Comparison of ENCODE assay signal across 20 mouse cellular contexts in the genomic region with DNA sequence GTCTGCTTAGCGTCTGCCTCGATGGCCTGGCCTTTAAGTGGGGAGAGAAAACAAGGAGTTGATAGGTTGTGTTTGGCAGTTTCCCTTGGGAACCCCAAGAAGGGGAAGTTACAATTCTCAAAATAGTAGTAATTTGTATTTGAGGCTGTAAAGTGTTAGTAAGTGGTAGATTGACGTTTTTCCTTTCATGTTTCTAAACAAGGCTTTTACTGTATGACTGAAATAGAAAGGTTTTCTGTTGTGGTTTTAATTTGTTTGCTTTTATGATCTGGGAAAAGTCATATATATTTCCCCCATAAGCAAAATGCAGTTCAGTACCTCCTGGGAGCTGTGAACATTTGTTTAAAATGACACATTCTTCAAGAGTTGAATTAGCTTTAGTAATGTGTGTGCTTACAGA.
DNase-seq lines count a peak whose midpoint lies in the region; ATAC-seq and TF ChIP-seq lines count a peak whose summit lies in the region.
"Had no signal": no experiment of that assay in that cellular context is flagged by ENCODE, and none has a peak within 500 bp of the region (broad histone marks: within the 10 kb centered on the region; RNA-seq: fewer than 3 reads in every experiment).

No protein-coding gene starts in this region.

- no peaks in the 10 kb centered on the region for H3K27me3 ChIP-seq in limb, embryonic 12.5 days
- H3K27me3 ChIP-seq in limb, embryonic 10.5 days (ENCODE audit: low read depth, poor library complexity, severe bottlenecking): no peaks in the 10 kb centered on the region
- H3K27me3 ChIP-seq in CH12.LX (replicated peaks): no peaks in the 10 kb centered on the region
- no peaks in the 10 kb centered on the region for H3K27me3 ChIP-seq in splenic B cell, adult 2 months (ENCODE audit: control insufficient read depth, insufficient read depth, low read length, poor library complexity, severe bottlenecking)
- no peaks in the 10 kb centered on the region for H3K27me3 ChIP-seq in hindbrain, embryonic 12.5 days
- H3K27me3 ChIP-seq: Patski had no signal

- TF ChIP-seq POLR2A in CH12.LX (IDR thresholded peaks at IDR 0.05; ENCODE audit: low read depth, low read length): no peak

- H3K79me2 ChIP-seq in CH12.LX (replicated peaks; ENCODE audit: control insufficient read depth, extremely low read depth, insufficient read depth, poor library complexity, severe bottlenecking): no peaks in the 10 kb centered on the region

- no peak for TF ChIP-seq RAD21 in CH12.LX (IDR thresholded peaks at IDR 0.05; ENCODE audit: low read depth, low read length)

- H3K4me1 ChIP-seq in limb, embryonic 12.5 days (replicated peaks): no peaks in the 10 kb centered on the region
- no peaks in the 10 kb centered on the region for H3K4me1 ChIP-seq in limb, embryonic 10.5 days
- H3K4me1 ChIP-seq in CH12.LX (ENCODE audit: control insufficient read depth in 1 of 2, insufficient read depth in 2 of 2): peaks cover 10 to 25% of the 10 kb centered on the region in 2 experiments
- H3K4me1 ChIP-seq in hindbrain, embryonic 12.5 days: no peaks in the 10 kb centered on the region

- TF ChIP-seq EP300 in CH12.LX (IDR thresholded peaks at IDR 0.05; ENCODE audit: low read length): peak; percentile 54; the same call in 1 of the 2 replicates

- H3K36me3 ChIP-seq in limb, embryonic 12.5 days: peaks cover 76% of the 10 kb centered on the region
- H3K36me3 ChIP-seq in limb, embryonic 10.5 days: peaks cover 86% of the 10 kb centered on the region
- peaks cover 37 to 62% of the 10 kb centered on the region in 2 experiments for H3K36me3 ChIP-seq in CH12.LX (replicated peaks in 1 of 2; ENCODE audit: control insufficient read depth in 1 of 2, insufficient read depth in 1 of 2, low read length in 1 of 2)
- H3K36me3 ChIP-seq in splenic B cell, adult 2 months (ENCODE audit: control insufficient read depth, insufficient read depth, low read length, poor library complexity, severe bottlenecking): peaks cover 15% of the 10 kb centered on the region
- H3K36me3 ChIP-seq in hindbrain, embryonic 12.5 days: peaks cover 60% of the 10 kb centered on the region

- no peak overlapping the region for H3K9ac ChIP-seq in limb, embryonic 12.5 days (replicated peaks)
- H3K9ac ChIP-seq in CH12.LX (ENCODE audit: insufficient read depth, low read depth): no peak overlapping the region
- no peak overlapping the region for H3K9ac ChIP-seq in hindbrain, embryonic 12.5 days

- 0 out of 2 replicates have a peak overlapping the region, but pooled peaks have one; percentile 23 for H3K27ac ChIP-seq in limb, embryonic 12.5 days
- no peak overlapping the region for H3K27ac ChIP-seq in limb, embryonic 10.5 days
- peak overlapping the region; percentile 10; the same call in 1 of the 2 replicates for H3K27ac ChIP-seq in CH12.LX (ENCODE audit: insufficient read depth, low read depth)
- H3K27ac ChIP-seq in hindbrain, embryonic 12.5 days: no peak overlapping the region

- 60% methylated on average over 3 of the region's 3 CpGs for WGBS in limb, embryonic 12.5 days
- WGBS in limb, embryonic 10.5 days: 87% methylated on average over 3 of the region's 3 CpGs
- 92% methylated on average over 3 of the region's 3 CpGs for WGBS in hindbrain, embryonic 12.5 days

- DNase-seq in limb, embryonic 10.5 days (ENCODE audit: low spot score): no peak
- DNase-seq in CH12.LX (ENCODE audit: extremely low read depth): peak; percentile 53
- DNase-seq in splenic B cell, adult 2 months (ENCODE audit: low read depth, low spot score): peak; percentile 12
- DNase-seq in heart, postnatal 10 days: no peak
- DNase-seq: adrenal gland, adult 2 months; adrenal gland, adult 8-10 months; adrenal gland, postnatal 10 days; adrenal gland, postnatal 14 days; adrenal gland, postnatal 25 days; adrenal gland, postnatal 36 days; cerebellum, adult 11 months; cerebellum, adult 11-12 months; cerebellum, adult 18-20 months; cerebellum, adult 2 months had no signal

- intact Hi-C loops in heart, postnatal 10 days (cut with DNase I): no loop called here

- H3K4me2 ChIP-seq in limb, embryonic 12.5 days: no peak overlapping the region
- no peak overlapping the region; the same call in 1 of the 2 replicates for H3K4me2 ChIP-seq in CH12.LX (ENCODE audit: insufficient read depth, low read depth, poor library complexity, severe bottlenecking)
- H3K4me2 ChIP-seq in hindbrain, embryonic 12.5 days (replicated peaks): no peak overlapping the region

- no peak overlapping the region for H3K4me3 ChIP-seq in limb, embryonic 12.5 days (replicated peaks)
- H3K4me3 ChIP-seq in limb, embryonic 10.5 days: no peak overlapping the region
- no peak overlapping the region for H3K4me3 ChIP-seq in CH12.LX (replicated peaks in 1 of 3; ENCODE audit: low read depth in 2 of 3, low read length in 2 of 3, poor library complexity in 1 of 3)
- no peak overlapping the region for H3K4me3 ChIP-seq in hindbrain, embryonic 12.5 days

- ATAC-seq in limb, embryonic 12.5 days (ENCODE audit: insufficient number of reproducible peaks, insufficient read depth, low FRiP score, low TSS enrichment, low read depth): no peak
- ATAC-seq in hindbrain, embryonic 12.5 days (ENCODE audit: low FRiP score): no peak
- ATAC-seq: activated CD4-positive, CD25-positive, alpha-beta regulatory T cell, adult 4 months; CD4-positive, CD25-positive, alpha-beta regulatory T cell, adult 4 months; Patski had no signal

- in situ Hi-C loops in CH12.LX (cut with MboI; ENCODE audit: low pct_ligation_motif_present, low pct_unique_long_range_greater_than_20kb, low sequenced_read_pairs): no loop called here

- no peaks in the 10 kb centered on the region for H3K9me3 ChIP-seq in limb, embryonic 12.5 days
- no peaks in the 10 kb centered on the region for H3K9me3 ChIP-seq in limb, embryonic 10.5 days (replicated peaks)
- no peaks in the 10 kb centered on the region for H3K9me3 ChIP-seq in CH12.LX (replicated peaks; ENCODE audit: low read length)
- no peaks in the 10 kb centered on the region for H3K9me3 ChIP-seq in hindbrain, embryonic 12.5 days (replicated peaks)
- H3K9me3 ChIP-seq: G1E had no signal

- TF ChIP-seq CTCF in CH12.LX (conservative IDR thresholded peaks at IDR 0.05 in 1 of 2, IDR thresholded peaks at IDR 0.05 in 1 of 2; ENCODE audit: low read depth in 2 of 2, low read length in 2 of 2): no peak

- dilution Hi-C loops in CH12.LX (cut with MboI; ENCODE audit: extremely low pct_ligation_motif_present, extremely low pct_unique_long_range_greater_than_20kb, low sequenced_read_pairs): no loop called here

TF ChIP-seq in CH12.LX, 34 proteins besides CTCF, POLR2A, EP300 and RAD21:
- TF ChIP-seq IRF4 (IDR thresholded peaks at IDR 0.05; ENCODE audit: low read depth, low read length): peak; percentile 64
- no peak for TF ChIP-seq ZC3H11A (IDR thresholded peaks at IDR 0.05; ENCODE audit: low read depth, low read length)
- no peak for TF ChIP-seq SIN3A (IDR thresholded peaks at IDR 0.05; ENCODE audit: low read length)
- no peak for TF ChIP-seq MXI1 (IDR thresholded peaks at IDR 0.05; ENCODE audit: low read depth, low read length)
- TF ChIP-seq MEF2A (IDR thresholded peaks at IDR 0.05; ENCODE audit: borderline replicate concordance, low read depth, low read length): peak; percentile 93
- no peak for TF ChIP-seq PAX5 (IDR thresholded peaks at IDR 0.05; ENCODE audit: low read length)
- TF ChIP-seq ZMIZ1 (IDR thresholded peaks at IDR 0.05; ENCODE audit: low read depth, low read length): no peak

Comparison
In these comparisons a context has a peak if more than half of its experiments do, and no peak if none do; other contexts are left out.
1. H3K27ac ChIP-seq: peak in limb, embryonic 12.5 days (single experiment) and CH12.LX (single experiment); none in limb, embryonic 10.5 days (single experiment) and hindbrain, embryonic 12.5 days (single experiment).
2. DNase-seq: peak in CH12.LX (single experiment) and splenic B cell, adult 2 months (single experiment); none in limb, embryonic 10.5 days (single experiment) and heart, postnatal 10 days (0 of 2).